Mouse (Mus musculus) c-Kit-positive CD71-negative TER-119-negative erythroid progenitor cells, embryonic 14.5 days (primary cell): Measurements from ENCODE around the gene Tmem89.

Experiments used
- DNase-seq: peaks from one replicate; pipeline ENCODE4 v3.0.0-alpha.2; 2013; ENCODE audit warnings: low read depth

Tmem89 gene

GRCm38 (mm10) chr9:108914491-108914890 is at the start of gene Tmem89:
Gene Tmem89 (plus strand): TSS chr9:108914619.
- no peak for DNase-seq

GRCm38 (mm10) chr9:108912308-108912707 is 2.1 kb upstream of the Tmem89 start:
- no peak for DNase-seq

- no peak for DNase-seq
Observed at GRCm38 (mm10) chr9:108913161-108913560, 1.3 kb upstream of the Tmem89 start.

GRCm38 (mm10) chr9:108913621-108914020 is 798 bp upstream of the Tmem89 start:
- no peak for DNase-seq

GRCm38 (mm10) chr9:108925897-108926296 is 11.5 kb downstream of the Tmem89 start:
- DNase-seq: no peak

GRCm38 (mm10) chr9:108928424-108928823 is 14.0 kb downstream of the Tmem89 start:
- no peak for DNase-seq

- DNase-seq: no peak
Observed at GRCm38 (mm10) chr9:108935991-108936390, 21.6 kb downstream of the Tmem89 start.

- peak; percentile 99 for DNase-seq
Observed at GRCm38 (mm10) chr9:108936418-108937364, 22.3 kb downstream of the Tmem89 start, which contains the start of gene Uqcrc1. Gene Uqcrc1 (plus strand): TSS chr9:108936633.

GRCm38 (mm10) chr9:108945111-108945510 is 30.7 kb downstream of the Tmem89 start:
- no peak for DNase-seq

- DNase-seq: no peak
Observed at GRCm38 (mm10) chr9:108945608-108946007, 31.2 kb downstream of the Tmem89 start.

GRCm38 (mm10) chr9:108949231-108949966 is 35.0 kb downstream of the Tmem89 start:
- no peak for DNase-seq

- no peak for DNase-seq
Observed at GRCm38 (mm10) chr9:108949967-108950728, 35.7 kb downstream of the Tmem89 start.

- DNase-seq: no peak
Observed at GRCm38 (mm10) chr9:108953081-108953636, 38.7 kb downstream of the Tmem89 start, which contains the start of gene Col7a1. Gene Col7a1 (plus strand): TSS chr9:108953586.

- no peak for DNase-seq
Observed at GRCm38 (mm10) chr9:108955241-108955640, 40.8 kb downstream of the Tmem89 start.

- no peak for DNase-seq
Observed at GRCm38 (mm10) chr9:108955846-108956245, 41.4 kb downstream of the Tmem89 start.

- no peak for DNase-seq
Observed at GRCm38 (mm10) chr9:108963577-108963976, 49.2 kb downstream of the Tmem89 start.

- no peak for DNase-seq
Observed at GRCm38 (mm10) chr9:108964338-108964737, 49.9 kb downstream of the Tmem89 start.
